Mouse (Mus musculus): ENCODE data around the gene Prkar2b. TPM values are rescaled to one million over a fixed set of nuclear protein-coding genes. Genes with fewer than 3 reads are reported as not detected.

Gene Prkar2b
- total RNA-seq, 2 experiments from 2014 or later = 68.3 to 73.3 TPM

GRCm38 (mm10) chr12:31971547-31971946 is 89.5 kb downstream of the Prkar2b start:
- no peak for DNase-seq (ENCODE audit: low spot score in 2 of 2)

GRCm38 (mm10) chr12:31969111-31969510 is 92.0 kb downstream of the Prkar2b start:
- no peak for DNase-seq (ENCODE audit: low spot score in 2 of 2)

GRCm38 (mm10) chr12:31967536-31967935 is 93.6 kb downstream of the Prkar2b start:
- DNase-seq (ENCODE audit: low spot score in 2 of 2) = peak; percentile 55 to 57

- no peak for DNase-seq (ENCODE audit: low spot score in 2 of 2)
Measured at GRCm38 (mm10) chr12:31966405-31966804, 94.7 kb downstream of the Prkar2b start.

GRCm38 (mm10) chr12:31965517-31966212 is 95.4 kb downstream of the Prkar2b start:
- DNase-seq (ENCODE audit: low spot score in 2 of 2) = no peak

GRCm38 (mm10) chr12:31964074-31964473 is 97.0 kb downstream of the Prkar2b start:
- DNase-seq (ENCODE audit: low spot score in 2 of 2) = peak in 1 of 2 experiments; percentile 36

- no peak for DNase-seq (ENCODE audit: low spot score in 2 of 2)
Measured at GRCm38 (mm10) chr12:31955843-31956242, 105.3 kb downstream of the Prkar2b start.

GRCm38 (mm10) chr12:31950659-31951031 is 110.5 kb downstream of the Prkar2b start:
- no peak for DNase-seq (ENCODE audit: low spot score in 2 of 2)

- DNase-seq (ENCODE audit: low spot score in 2 of 2) = peak; percentile 100
Measured at GRCm38 (mm10) chr12:31949759-31950658, 111.1 kb downstream of the Prkar2b start, which contains the start of gene Hbp1. Gene Hbp1 (minus strand): TSS chr12:31950535.

GRCm38 (mm10) chr12:31949193-31949741 is 111.8 kb downstream of the Prkar2b start:
- DNase-seq (ENCODE audit: low spot score in 2 of 2) = peak; percentile 89 to 94

- no peak for DNase-seq (ENCODE audit: low spot score in 2 of 2)
Measured at GRCm38 (mm10) chr12:31948101-31949000, 112.7 kb downstream of the Prkar2b start.

- DNase-seq (ENCODE audit: low spot score in 2 of 2) = no peak
Measured at GRCm38 (mm10) chr12:31947476-31947875, 113.6 kb downstream of the Prkar2b start.

- DNase-seq (ENCODE audit: low spot score in 2 of 2) = no peak
Measured at GRCm38 (mm10) chr12:31944405-31944804, 116.7 kb downstream of the Prkar2b start.

- DNase-seq (ENCODE audit: low spot score in 2 of 2) = no peak
Measured at GRCm38 (mm10) chr12:31943020-31943654, 118.0 kb downstream of the Prkar2b start.

- DNase-seq (ENCODE audit: low spot score in 2 of 2) = no peak
Measured at GRCm38 (mm10) chr12:31939026-31939425, 122.1 kb downstream of the Prkar2b start.

- no peak for DNase-seq (ENCODE audit: low spot score in 2 of 2)
Measured at GRCm38 (mm10) chr12:31938391-31938997, 122.6 kb downstream of the Prkar2b start.

- DNase-seq (ENCODE audit: low spot score in 2 of 2) = no peak
Measured at GRCm38 (mm10) chr12:31937613-31938012, 123.5 kb downstream of the Prkar2b start.

- no peak for DNase-seq (ENCODE audit: low spot score in 2 of 2)
Measured at GRCm38 (mm10) chr12:31936657-31937300, 124.3 kb downstream of the Prkar2b start.

GRCm38 (mm10) chr12:31931818-31932217 is 129.3 kb downstream of the Prkar2b start:
- no peak for DNase-seq (ENCODE audit: low spot score in 2 of 2)

Measured in layer of hippocampus, postnatal 10 days (tissue).